Mouse (Mus musculus) embryonic facial prominence, embryonic 10.5 days (tissue): ENCODE data around the gene Ceacam19. TPM values are rescaled to one million over a fixed set of nuclear protein-coding genes. Genes with fewer than 3 reads are reported as not detected.

Source experiments
- DNase-seq: peaks from one replicate; pipeline ENCODE4 v3.0.0-alpha.2; 2017; ENCODE audit warnings: low spot score
- H3K27ac ChIP-seq: fragments of 300-500 bp; sonication (generic); replicated peaks from 2 replicates; pipeline ENCODE4 v1.5.1; 2016; ENCODE audit warnings: mild to moderate bottlenecking
- H3K27me3 ChIP-seq: fragments of 300-500 bp; sonication (generic); replicated peaks from 2 replicates; pipeline ENCODE4 v1.6.1; 2016; ENCODE audit warnings: low read depth, mild to moderate bottlenecking; ENCODE audit not compliant: poor library complexity, severe bottlenecking
- H3K36me3 ChIP-seq: fragments of 300-500 bp; sonication (generic); replicated peaks from 2 replicates; pipeline ENCODE4 v1.6.1; 2016; ENCODE audit warnings: mild to moderate bottlenecking, moderate library complexity
- H3K4me1 ChIP-seq: fragments of 300-500 bp; sonication (generic); 2 replicates; pipeline ENCODE4 v1.6.1; 2016
- H3K4me3 ChIP-seq: fragments of 300-500 bp; sonication (generic); 2 replicates; pipeline ENCODE4 v1.5.1; 2016; ENCODE audit warnings: mild to moderate bottlenecking, moderate library complexity
- H3K9me3 ChIP-seq: fragments of 300-500 bp; sonication (generic); 2 replicates; pipeline ENCODE4 v1.6.1; 2016; ENCODE audit warnings: mild to moderate bottlenecking
- WGBS: fragments of 180-500 bp; shearing (Covaris S2); methylation state at CpG from one replicate; pipeline ENCODE4 v1.1.7; 2016; 5-methylcytosine and 5-hydroxymethylcytosine counted together
- polyA plus RNA-seq: library from polyadenylated mRNA; unstranded; fragments of >200 nt; fragmentation: Nextera tagmentation; extraction: Ambion mirVana; gene quantifications from 2 replicates; pipeline ENCODE4 v1.2.1, GENCODE M21; 2016

The Ceacam19 gene
- polyA plus RNA-seq, 1 experiment from 2014 or later = not detected

DNA sequence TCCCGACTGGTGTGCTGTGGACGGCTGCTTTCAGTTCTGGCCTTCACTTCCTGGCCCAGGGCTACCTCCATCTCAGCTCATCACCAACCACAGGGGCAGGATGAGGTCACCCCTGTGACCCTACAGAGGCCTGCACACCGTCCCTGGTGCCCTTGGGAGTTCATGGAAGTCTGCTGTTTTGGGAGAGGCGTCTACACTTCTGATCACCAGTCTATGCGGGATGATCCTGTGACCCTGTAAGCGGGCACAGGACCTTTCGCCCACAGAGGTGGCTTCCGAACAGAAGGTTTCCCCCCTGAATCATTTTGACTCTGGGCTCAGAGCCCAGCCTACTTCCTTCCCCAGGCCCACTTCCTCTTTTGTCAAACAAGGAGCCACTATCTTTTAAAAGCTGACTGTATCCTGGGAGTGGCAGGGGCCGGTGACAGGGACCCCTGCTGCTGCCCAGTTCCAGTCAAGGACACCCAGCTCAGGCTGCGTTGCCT, 16.6 kb downstream of the Ceacam19 start:
- Histone ChIP-seq H3K36me3 (no peaks in the 10 kb centered on the region), H3K27me3 (no peaks in the 10 kb centered on the region), H3K27ac (no peak overlapping the region), H3K4me1 (no peaks in the 10 kb centered on the region), H3K9me3 (peaks cover 3% of the 10 kb centered on the region; the same call in 1 of the 2 replicates), H3K4me3 (no peak overlapping the region)
- 53% methylated on average over 10 of the region's 10 CpGs for WGBS
- no peak for DNase-seq

DNA sequence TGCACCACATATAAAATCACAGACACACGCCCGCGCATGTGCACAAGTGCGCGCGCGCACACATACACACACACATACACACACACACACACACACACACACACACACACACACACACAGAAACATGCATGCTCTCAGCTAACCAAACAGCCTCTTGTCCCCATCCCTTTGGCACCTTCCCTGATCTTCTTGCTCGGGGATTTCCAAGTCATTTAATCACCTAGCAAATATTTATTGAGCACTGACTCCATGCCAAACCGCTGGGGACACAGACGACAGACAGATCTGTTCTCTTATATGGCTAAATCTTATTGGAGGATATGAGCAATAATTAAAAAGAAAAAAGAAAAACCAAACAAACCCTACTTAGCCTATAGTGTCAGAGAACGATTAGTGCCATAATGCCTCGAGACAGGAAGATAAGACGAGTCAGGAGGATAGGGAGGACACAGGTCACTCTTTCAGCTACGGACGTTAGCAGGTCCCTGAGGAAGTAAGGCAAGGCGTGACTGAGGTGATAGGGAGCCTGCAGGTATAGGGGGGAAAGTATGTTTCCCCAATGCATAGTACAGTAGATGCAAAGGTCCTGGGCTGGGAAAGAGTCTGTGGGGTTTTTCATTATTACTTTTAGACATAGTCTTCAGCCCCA, 19.9 kb downstream of the Ceacam19 start:
- H3K36me3 ChIP-seq = no peaks in the 10 kb centered on the region
- no peaks in the 10 kb centered on the region for H3K9me3 ChIP-seq
- no peaks in the 10 kb centered on the region for H3K4me1 ChIP-seq
- H3K27me3 ChIP-seq = no peaks in the 10 kb centered on the region
- WGBS = 90% methylated on average over 16 of the region's 16 CpGs
- no peak overlapping the region for H3K27ac ChIP-seq
- H3K4me3 ChIP-seq = no peak overlapping the region
- DNase-seq = no peak

DNA sequence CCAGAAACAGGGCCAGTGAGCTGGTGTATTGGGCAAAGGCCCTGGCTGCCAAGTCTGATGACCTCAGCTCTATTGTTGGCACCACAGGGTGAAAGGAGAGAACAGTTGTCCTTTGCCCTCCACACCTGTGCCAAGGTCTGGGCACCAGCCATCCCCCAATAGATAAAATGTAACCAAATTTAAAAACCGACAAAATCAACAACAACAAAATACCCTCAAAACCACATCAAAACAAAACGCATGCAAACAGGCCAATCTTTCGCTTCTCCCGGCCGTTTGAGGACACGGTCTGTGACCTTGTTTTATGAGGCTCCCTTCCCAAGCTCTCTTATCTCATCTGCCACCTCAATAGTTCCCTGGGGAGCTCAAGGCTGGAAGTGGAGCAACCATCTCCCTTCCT, 21.3 kb downstream of the Ceacam19 start:
- no peak overlapping the region for H3K4me3 ChIP-seq
- 88% methylated on average over 6 of the region's 6 CpGs for WGBS
- H3K4me1 ChIP-seq = no peaks in the 10 kb centered on the region
- no peaks in the 10 kb centered on the region for H3K27me3 ChIP-seq
- no peaks in the 10 kb centered on the region for H3K9me3 ChIP-seq
- no peaks in the 10 kb centered on the region for H3K36me3 ChIP-seq
- DNase-seq = no peak
- no peak overlapping the region for H3K27ac ChIP-seq

DNA sequence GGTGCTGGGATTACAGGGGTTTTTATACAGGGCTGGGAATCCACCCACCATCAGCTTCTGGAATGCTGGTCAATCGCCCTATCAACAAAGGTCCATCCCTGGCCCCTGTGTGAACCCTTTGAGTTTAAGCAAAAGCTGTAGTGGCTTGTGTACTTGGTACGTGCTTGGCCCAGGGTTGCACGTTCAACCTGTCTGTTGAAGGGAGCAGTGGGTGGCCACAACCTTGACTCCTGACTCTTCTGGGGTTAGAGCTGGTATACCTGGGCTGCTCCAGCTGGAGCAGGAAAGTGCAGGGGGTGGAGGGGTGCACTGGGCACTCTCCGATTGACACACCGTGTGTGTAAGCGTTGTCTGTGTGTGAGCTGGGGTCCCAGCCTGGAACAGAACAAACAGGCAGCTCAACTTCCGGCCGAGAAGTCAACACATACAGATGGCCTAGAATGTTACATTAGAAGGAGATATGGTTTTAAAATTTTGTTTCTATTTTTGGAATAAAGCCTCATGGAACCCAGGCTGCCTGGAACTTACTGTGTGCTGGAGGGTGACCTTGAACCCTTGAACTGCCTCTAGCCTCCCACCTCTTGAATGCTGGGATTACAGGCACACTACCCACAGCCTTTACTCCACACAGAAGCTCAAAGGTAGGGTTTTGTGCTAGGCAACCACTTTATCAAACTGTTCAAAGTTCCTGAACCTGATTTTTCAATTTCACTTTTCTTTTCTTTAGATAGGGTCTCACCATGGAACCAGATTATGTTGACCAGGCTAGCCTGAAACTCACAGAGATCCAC, 22.3 kb downstream of the Ceacam19 start:
- Histone ChIP-seq H3K4me1 (no peaks in the 10 kb centered on the region), H3K4me3 (no peak overlapping the region), H3K27me3 (no peaks in the 10 kb centered on the region), H3K9me3 (no peaks in the 10 kb centered on the region), H3K27ac (no peak overlapping the region), H3K36me3 (no peaks in the 10 kb centered on the region)
- no peak for DNase-seq
- WGBS = 82% methylated on average over 8 of the region's 8 CpGs

DNA sequence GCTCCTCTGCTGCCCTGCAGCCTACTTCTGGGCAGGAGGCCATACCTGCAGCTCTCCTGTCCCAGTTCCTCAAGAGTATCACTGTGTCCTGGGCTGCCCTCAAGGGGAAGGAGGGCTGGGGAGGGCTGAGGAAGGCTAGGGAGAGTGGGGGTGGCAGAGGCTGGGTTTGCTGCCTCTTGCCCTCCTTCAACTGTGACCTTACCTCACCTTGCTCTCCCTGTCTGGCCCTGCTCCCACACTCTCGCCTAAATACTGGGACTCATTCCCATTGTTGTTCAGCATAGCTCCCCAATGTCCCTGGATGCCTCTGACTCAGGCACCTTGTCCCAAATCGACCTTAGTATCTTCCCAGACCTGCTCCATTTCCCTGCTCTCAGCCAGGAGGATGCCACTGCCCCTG, 23.5 kb downstream of the Ceacam19 start:
- Histone ChIP-seq H3K27ac (no peak overlapping the region), H3K4me3 (no peak overlapping the region)

DNA sequence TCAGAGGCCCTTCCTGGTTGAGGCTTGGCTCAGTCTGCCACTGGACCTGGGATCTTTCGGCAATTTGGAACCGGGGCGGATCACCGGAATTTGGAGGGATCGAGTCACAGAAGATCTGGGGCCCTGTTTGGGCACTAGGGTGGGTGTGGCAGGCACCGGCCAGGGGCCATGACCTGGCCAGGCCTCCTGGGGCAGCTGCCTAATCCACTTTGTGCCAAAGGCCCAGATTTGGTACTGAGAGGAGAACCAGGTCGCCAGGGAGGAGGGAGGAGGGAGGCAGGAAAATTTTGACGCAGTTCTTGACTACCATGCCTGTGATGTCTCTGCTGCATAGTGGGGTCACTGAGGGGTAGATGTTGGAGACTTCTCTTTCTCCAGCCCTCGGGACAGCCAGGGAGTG, 26.6 kb downstream of the Ceacam19 start, which contains the start of gene Ceacam16:
Gene Ceacam16, minus strand, starts transcription at position 101 of the 400 bp plus-strand sequence.
- H3K27me3 ChIP-seq = peaks cover 10% of the 10 kb centered on the region; the same call in 1 of the 2 replicates
- H3K36me3 ChIP-seq = no peaks in the 10 kb centered on the region
- no peak within 1 kb of the TSS for H3K27ac ChIP-seq
- DNase-seq = no peak
- H3K9me3 ChIP-seq = 0 out of 2 replicates have a peak, but pooled peaks cover 5% of the 10 kb centered on the region
- no peak within 1 kb of the TSS for H3K4me3 ChIP-seq
- WGBS = 86% methylated on average over 9 of the region's 9 CpGs
- no peaks in the 10 kb centered on the region for H3K4me1 ChIP-seq

More for the DNA sequence above, 23.5 kb downstream of the Ceacam19 start:
- no peak for DNase-seq
- Histone ChIP-seq H3K27me3 (no peaks in the 10 kb centered on the region), H3K4me1 (no peaks in the 10 kb centered on the region), H3K9me3 (no peaks in the 10 kb centered on the region), H3K36me3 (no peaks in the 10 kb centered on the region)
- 41% methylated on average over 2 of the region's 2 CpGs for whole genome bisulfite sequencing

DNA sequence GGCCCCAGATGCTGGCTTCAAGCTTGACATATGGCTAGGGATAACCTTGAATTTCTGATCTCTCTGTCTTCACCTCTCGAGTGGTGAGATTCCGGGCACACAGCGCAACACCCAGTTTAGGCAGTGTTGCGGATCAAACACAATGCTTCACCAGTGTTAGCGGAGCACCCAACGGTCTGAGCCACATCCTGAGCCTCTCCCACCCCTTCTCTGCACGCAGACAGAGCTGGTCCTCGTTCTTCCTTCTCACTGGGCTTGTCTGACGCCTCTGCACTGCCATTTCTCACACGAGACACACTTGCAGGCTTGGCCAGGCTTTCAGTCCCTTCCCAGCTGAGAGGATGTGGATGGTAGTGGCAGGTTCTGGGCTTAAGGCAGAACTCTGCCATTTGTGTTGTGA, 28.0 kb downstream of the Ceacam19 start:
- Histone ChIP-seq H3K36me3 (no peaks in the 10 kb centered on the region), H3K27ac (no peak overlapping the region), H3K4me3 (no peak overlapping the region), H3K4me1 (no peaks in the 10 kb centered on the region), H3K27me3 (peaks cover 10% of the 10 kb centered on the region; the same call in 1 of the 2 replicates), H3K9me3 (0 out of 2 replicates have a peak, but pooled peaks cover 5% of the 10 kb centered on the region)
- no peak for DNase-seq
- 79% methylated on average over 10 of the region's 10 CpGs for WGBS

DNA sequence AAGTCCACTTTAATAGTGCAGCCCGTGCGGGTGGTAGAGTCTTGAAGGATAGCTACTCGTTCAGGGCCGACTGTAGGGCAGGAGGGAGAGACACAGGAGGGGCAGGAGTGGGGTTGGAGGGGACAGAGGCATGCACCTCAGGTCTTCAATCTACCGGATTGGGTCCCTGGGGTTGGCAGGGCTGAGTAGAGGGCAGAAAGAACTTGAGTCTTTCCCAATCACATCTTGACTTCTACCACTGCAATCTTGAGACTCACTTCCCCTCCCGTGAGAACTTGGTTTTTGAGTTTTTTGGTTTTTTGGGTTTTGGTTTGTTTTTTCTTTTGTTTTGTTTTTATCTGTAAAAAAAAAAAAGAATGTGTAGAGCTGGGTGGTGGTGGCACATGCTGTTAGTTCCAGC, 31.5 kb downstream of the Ceacam19 start:
- no peak for DNase-seq
- Histone ChIP-seq H3K27ac (no peak overlapping the region), H3K4me1 (peaks cover 6% of the 10 kb centered on the region; the same call in 1 of the 2 replicates), H3K4me3 (no peak overlapping the region), H3K27me3 (peaks cover 26% of the 10 kb centered on the region), H3K9me3 (0 out of 2 replicates have a peak, but pooled peaks cover 5% of the 10 kb centered on the region), H3K36me3 (no peaks in the 10 kb centered on the region)
- 85% methylated on average over 6 of the region's 6 CpGs for WGBS

DNA sequence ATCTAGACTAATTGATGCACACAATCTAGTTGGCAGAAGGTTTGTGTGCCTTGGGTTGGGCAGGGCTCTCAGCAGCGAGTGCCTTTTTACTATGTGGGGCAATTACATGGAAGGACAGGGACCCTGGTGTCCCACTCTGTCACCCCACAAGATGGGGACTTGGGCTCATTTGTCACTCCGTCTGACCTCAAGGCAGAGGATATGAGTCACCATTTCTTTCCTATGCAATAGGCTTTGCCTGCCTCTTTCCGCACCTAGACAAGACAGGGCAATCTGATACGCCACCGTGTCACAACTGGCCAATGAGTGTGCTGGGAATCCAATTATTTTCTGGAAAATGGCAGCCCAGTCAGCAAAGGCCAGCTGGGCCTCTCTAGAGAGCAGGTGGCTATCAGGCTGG, 32.1 kb downstream of the Ceacam19 start:
- H3K4me3 ChIP-seq = no peak overlapping the region
- H3K36me3 ChIP-seq = no peaks in the 10 kb centered on the region
- H3K9me3 ChIP-seq = 0 out of 2 replicates have a peak, but pooled peaks cover 5% of the 10 kb centered on the region
- H3K4me1 ChIP-seq = peaks cover 6% of the 10 kb centered on the region; the same call in 1 of the 2 replicates
- no peak for DNase-seq
- no peak overlapping the region for H3K27ac ChIP-seq
- WGBS = 87% methylated on average over 5 of the region's 5 CpGs
- peaks cover 31% of the 10 kb centered on the region for H3K27me3 ChIP-seq

DNA sequence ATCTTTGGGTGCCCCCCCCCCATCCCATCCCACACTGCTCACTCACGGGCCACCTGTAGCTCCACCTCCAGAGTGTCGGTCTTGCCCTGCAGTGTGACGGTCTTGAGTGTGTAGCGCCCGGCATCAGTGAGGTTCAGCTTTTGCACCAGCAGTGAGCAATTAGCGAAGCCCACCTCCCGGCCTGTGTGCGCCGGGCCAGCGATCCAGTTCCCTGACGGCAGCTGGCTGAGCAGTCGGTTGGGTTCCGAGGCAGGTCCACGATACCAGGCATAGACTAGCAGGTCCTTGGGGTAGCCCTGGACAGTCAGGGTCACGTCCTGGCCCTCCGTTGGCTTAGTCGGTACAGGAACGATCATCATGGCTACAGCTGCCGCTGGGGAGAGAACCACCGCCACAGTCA, 34.2 kb downstream of the Ceacam19 start:
- WGBS = 90% methylated on average over 20 of the region's 20 CpGs
- H3K4me1 ChIP-seq = peaks cover 6% of the 10 kb centered on the region; the same call in 1 of the 2 replicates
- H3K27ac ChIP-seq = no peak overlapping the region
- H3K9me3 ChIP-seq = 0 out of 2 replicates have a peak, but pooled peaks cover 3% of the 10 kb centered on the region
- H3K27me3 ChIP-seq = peaks cover 38% of the 10 kb centered on the region
- H3K4me3 ChIP-seq = no peak overlapping the region
- H3K36me3 ChIP-seq = no peaks in the 10 kb centered on the region
- DNase-seq = no peak

DNA sequence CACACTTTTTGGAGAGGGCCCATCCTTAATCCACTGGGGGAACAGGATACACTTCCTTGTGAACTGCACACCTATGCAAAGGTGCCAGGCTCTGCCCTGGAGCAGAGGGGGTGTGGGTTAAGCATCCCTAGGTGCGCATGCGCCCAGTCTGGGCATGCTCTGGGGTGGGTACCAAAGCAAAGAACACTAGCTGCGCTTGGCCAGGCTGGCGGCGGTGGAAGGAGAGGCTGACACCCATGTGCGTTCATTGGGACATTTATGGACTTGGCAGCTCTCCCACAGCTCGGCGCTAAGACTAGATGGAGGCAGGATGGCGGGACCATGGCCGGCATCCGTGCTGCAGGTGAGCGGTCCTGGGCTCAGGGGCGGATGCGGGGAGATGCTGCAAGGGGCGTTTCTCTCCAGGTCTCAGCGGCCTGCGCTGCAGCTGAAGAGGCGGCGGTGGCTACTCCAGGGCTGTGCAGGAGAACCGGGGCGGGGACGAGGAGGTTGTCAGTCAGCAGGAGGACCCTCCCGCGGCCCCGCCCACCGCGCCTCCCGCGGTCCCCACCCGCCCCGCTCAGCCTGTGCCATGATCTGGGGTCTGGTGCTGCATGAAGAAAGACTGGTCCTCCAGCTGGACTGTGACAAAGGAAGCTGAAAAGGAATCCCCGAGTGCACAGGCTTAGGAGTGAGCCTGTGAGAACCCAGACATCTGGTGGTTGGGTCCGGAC, 35.8 kb downstream of the Ceacam19 start, which contains the start of gene Gm19345:
Gene Gm19345, plus strand, starts transcription at position 146 of the 713 bp plus-strand sequence.
- DNase-seq = peak; percentile 67

DNA sequence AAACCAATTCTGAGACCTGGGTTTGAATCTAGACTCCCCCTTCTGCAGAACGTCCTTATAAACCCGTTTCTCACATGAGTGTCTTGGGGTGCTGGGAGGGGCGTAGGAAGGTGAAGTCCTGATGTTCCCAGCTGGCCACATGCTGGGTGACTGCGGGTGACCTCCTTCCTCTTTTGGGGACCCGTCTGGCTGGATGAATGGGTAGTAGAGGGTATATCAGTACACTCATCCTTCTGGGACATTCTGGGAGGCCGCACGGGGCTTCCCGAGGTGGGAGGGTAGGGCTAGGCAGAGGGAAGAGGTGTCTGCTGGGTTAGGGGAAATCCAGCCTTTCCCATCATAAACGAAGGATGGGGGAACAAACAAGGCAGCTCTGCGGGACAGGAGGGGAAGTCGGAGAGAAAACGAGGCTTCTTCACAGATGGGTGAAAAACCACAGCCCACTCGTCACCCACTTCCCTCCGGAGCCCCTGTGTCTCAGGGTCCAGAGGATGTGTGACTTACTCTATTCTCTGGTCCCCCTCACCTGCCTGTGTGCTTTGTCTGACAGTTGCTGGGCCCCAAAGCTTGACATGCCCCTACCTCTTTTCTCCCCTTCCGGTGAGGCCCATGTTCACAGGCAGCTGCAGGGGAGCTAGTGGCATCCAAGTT, 43.1 kb downstream of the Ceacam19 start:
- Histone ChIP-seq H3K27ac (no peak overlapping the region), H3K4me3 (no peak overlapping the region), H3K4me1 (peaks cover 10% of the 10 kb centered on the region), H3K27me3 (peaks cover 61% of the 10 kb centered on the region), H3K36me3 (no peaks in the 10 kb centered on the region), H3K9me3 (no peaks in the 10 kb centered on the region)
- DNase-seq = no peak
- 68% methylated on average over 15 of the region's 15 CpGs for WGBS

More for the DNA sequence above, 35.8 kb downstream of the Ceacam19 start, which contains the start of gene Gm19345:
- Histone ChIP-seq H3K36me3 (no peaks in the 10 kb centered on the region), H3K9me3 (no peaks in the 10 kb centered on the region), H3K4me3 (peak within 1 kb of the TSS; percentile 36), H3K27me3 (peaks cover 44% of the 10 kb centered on the region), H3K4me1 (peaks cover 16% of the 10 kb centered on the region), H3K27ac (no peak within 1 kb of the TSS)
- WGBS = 4% methylated on average over 33 of the region's 33 CpGs
